Mouse (Mus musculus): Measurements from ENCODE around the gene Ppp1cc.
"Not testable (repeated sequence)": the region's sequence is repeated elsewhere in the genome, so short reads cannot be mapped to it uniquely, and the experiment has no call there.

Ppp1cc gene

DNA sequence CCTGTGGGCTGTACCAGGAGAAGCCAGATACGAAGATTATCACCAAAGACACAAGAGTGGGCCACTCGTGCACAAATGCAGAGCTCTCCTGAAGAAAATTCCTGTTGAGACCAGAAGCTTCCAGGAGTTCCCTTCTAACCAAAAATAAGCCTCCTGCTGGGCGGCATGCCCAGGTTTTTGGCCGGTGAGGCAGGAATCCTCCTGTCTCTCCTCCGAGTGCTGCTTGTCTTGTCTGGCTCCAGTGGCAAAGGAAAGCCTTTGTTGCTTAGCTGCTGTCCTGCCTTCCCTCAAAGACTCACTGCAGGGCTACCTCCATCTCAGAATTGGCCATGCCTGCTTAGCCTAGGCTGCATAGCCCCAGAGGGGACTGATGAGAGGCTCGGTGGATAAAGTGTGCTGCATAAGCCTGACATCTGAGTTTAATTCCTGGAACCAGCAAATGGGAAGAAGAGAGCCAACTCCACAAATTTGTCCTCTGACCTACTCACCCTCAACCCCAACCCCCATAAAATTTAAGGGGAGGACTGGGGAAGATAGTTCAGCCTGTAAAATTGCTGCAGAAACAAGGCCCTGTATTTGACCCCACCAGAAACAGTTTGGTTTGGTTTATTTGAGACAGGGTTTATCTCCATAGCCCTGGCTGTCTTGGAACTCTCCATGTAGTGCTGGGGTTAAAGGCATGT lies 7.3 kb downstream of the Ppp1cc start:
- no peak for DNase-seq (ENCODE audit: low spot score)

DNA sequence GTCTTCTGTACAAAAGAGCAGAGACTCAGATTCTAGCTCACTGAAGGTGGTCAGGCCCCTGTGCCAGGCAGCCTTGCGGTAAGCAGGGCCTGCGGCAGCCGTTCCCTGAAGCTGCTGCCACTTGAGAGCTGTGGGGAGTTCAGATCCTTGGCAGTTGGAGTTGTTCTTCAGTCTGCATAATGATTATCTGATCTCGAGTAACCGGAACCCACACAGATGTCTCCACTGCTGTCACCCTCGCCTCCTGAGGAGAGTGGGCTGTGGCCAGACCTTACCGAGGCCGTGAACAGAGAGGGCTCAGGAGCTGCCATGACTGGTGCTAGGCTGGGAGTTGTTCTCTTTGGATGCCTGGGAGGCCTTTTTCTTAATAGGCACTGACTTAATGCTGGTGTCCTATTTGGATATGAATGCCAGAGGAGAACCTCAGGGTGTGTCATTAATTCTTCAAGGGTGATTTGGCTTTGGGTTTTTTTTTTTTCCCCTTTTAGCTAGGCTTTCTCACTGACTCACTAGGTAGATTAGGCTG lies 8.6 kb downstream of the Ppp1cc start:
- DNase-seq (ENCODE audit: low spot score): no peak

DNA sequence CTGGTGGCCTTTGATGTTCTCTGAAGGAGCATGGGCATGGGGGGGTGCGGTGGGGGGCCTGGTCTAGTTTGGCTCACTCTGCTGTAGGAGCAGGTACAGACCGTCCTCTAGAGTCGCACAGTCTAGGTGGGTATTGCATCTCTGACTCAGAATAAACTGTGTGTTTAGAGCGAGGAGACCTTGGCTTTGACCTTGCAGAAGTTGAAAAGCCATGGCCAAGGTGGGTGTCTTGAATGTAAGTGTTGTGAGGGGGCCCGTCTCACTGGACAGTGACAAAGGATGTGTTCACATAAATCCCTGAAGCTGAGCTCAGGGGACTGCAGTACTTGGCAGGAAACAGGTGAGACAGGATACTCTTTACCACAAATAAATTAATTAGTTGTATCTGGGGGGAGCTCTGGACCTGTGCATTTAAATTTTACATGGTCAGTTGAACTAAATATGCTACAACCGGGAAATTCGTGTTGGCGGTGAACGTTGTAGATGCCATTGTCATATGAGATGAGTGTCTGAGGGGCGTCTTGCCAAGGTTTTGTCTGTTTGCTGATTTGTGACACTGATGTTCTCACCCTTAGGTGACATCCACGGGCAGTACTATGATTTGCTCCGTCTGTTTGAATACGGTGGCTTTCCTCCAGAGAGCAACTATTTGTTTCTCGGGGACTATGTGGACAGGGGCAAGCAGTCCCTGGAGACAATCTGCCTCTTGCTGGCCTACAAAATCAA lies 10.4 kb downstream of the Ppp1cc start:
- no peak for DNase-seq (ENCODE audit: low spot score)

DNA sequence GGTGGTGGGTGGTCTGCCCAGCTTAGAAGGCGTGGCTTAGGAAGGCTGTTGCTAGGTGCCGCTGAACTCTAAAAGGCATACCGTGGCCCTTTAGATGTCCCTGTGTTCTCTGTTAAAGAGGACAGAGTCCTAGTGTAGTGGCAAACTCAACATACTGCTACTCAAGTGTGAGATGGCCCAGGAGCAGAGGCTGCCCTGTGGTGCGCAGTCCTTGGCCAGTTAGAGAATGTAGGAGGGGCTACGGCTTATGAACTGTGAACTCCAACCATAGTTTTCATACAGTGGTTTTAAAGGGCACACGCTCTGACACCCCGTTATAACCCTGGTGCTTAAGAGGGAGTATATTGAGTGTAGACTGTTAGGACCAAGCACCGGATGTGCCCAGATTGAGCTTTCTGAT lies 13.0 kb downstream of the Ppp1cc start:
- DNase-seq (ENCODE audit: low spot score): no peak

DNA sequence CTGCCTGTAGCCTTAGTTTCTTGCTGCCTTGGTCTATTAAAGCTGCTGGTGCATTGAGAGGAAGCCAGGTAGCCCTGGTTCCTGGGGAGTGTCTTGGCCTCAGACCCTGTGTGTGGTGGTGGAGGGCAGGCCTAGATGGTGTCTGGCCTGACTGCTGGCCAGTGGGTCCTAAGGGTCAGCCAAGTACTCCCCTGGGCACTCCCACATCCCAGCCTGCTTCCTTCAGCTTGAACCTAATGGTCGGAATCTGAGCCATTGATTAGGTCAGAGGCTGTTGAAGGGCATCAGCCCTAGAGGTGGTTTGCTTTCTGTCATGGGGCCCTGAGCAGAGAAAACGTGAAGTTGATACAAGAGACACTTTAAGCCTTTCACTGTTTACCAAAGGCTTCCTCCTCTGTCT lies 17.3 kb downstream of the Ppp1cc start:
- no peak for DNase-seq (ENCODE audit: low spot score)

DNA sequence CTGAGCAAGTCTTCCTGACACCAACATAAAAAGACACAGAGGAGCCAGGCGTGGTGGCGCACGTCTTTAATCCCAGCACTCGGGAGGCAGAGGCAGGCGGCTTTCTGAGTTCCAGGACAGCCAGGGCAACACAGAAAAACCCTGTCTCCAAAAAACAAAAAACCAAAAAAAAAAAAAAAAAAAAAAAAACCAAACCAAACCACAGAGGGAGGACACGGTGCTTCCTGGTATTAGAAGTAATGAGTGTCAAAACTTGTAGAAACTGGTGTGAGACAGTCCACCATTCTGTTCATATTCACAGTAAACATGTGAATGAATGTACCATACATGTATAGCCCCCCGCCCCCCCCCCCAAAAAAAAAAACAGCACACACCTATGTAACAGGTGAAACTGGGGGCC lies 17.9 kb downstream of the Ppp1cc start:
- DNase-seq (ENCODE audit: low spot score): no peak

DNA sequence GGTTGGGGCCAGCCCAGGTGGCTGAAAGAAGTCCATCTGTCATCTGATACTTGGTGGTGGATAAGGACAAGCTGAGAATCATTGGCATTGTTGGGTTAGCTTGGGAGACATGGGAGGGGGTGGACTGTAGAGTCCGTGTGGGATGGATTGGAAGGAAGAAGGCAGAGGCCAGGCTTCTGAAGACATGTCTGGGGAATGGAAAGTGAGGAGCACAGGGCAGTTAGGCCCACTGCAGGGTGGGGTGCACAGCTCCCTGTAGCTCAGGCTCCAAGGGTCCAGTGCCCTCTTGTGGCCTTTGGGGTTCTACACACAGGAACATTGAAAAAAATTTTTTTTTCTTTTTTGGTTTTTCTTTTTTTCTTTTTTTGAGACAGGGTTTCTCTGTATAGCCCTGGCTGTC lies 18.3 kb downstream of the Ppp1cc start:
- peak; percentile 68 for DNase-seq (ENCODE audit: low spot score)

DNA sequence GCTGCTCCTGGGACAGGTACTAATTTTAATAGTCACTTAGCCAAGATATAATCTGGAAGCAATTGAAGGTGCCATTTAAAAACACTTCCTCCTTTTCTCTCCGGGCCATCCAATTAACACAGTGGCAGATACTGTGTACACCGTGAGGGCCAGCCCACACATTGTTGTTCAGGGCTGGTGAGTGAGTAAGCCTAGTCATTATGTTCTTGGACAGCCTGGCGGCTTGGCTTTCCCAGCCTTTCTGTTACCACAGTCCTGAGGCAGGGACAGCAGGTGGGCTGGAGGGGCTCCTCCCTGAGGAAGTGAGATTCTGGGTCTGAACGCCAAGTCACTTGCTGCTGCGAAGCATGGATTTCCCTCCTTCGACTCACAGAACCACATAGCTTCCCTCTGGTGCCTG lies 21.6 kb downstream of the Ppp1cc start:
- no peak for DNase-seq (ENCODE audit: low spot score)

DNA sequence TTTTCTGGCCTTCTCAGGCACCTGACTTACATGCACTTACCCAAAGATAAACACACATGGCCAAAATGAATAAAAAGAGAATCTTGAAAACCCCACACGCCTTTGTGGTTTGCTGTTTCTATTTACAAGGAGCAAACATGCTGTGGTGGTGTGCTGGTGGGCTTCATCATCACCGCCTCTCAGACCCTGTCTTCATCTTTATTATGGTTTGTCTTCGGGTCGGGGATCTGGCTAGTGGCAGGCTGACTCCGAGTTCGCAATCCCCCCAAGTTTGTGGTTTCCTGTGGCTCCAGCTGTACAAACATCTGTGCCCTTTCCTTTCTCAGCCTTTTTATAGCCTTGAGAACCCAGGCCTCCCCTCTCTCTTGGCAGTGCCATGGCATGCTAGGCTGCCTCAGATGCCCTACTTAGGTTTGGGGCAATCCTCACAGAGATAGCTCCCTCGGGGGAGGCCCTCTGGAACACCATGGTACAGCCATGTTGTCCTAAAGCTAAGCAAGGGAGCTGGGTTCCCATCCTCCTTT lies 26.3 kb downstream of the Ppp1cc start:
- no peak for DNase-seq (ENCODE audit: low spot score)

DNA sequence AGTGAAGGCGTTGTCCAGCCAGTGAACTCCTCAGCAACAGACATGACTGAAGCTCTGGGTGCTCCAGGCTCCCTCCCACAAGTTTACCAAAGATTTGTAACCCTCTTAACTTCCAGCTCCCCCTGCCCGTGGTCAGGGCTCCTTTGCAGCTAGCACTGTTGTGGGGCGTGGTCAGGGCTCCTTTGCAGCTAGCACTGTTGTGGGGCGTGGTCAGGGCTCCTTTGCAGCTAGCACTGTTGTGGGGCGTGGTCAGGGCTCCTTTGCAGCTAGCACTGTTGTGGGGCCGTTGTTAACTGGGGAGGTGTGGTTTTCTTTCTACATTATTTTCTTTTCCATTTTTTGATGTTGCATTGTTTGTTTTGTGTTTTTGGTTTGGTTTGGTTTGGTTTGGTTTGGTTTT lies 26.8 kb downstream of the Ppp1cc start:
- DNase-seq (ENCODE audit: low spot score): not testable (repeated sequence)

DNA sequence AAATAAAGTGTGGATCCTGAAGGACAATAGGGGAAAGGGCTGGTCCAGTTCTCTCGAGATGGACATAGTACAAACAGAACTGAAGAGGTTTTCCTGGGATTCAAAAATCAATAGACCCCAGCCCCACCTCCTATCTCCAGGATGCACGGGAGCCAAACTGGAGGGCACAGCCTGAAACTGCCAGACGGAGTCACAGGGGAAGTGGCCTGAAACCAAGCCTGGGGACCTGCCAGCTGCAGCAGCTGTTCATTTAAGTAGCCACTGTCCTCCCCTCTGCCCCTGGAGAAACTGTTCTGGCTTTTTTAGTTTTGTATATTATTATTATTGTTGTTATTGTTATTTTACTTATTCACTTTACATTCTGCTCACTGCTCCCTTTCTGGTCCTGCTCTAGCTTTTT lies 31.0 kb downstream of the Ppp1cc start:
- DNase-seq (ENCODE audit: low spot score): no peak

DNA sequence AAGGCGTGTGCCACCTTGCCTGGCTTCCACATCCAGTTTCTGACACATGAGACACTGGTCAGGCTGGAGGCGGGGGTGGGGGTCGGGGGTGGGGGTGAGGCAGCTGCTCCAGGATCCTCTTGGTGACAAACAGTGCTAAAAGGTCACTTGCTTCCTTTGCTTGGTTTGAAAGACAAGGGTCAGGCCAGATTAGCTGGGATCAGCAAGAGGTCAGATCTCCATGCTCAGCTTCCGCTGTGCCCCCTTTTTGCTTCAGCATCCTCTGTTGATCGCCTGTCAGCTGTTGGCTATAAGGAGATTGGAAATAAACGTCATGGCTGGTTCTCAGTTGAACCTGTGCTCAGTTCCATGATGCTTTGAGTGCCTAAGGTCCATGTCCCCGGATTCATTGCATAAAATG lies 32.4 kb downstream of the Ppp1cc start:
- DNase-seq (ENCODE audit: low spot score): no peak

DNA sequence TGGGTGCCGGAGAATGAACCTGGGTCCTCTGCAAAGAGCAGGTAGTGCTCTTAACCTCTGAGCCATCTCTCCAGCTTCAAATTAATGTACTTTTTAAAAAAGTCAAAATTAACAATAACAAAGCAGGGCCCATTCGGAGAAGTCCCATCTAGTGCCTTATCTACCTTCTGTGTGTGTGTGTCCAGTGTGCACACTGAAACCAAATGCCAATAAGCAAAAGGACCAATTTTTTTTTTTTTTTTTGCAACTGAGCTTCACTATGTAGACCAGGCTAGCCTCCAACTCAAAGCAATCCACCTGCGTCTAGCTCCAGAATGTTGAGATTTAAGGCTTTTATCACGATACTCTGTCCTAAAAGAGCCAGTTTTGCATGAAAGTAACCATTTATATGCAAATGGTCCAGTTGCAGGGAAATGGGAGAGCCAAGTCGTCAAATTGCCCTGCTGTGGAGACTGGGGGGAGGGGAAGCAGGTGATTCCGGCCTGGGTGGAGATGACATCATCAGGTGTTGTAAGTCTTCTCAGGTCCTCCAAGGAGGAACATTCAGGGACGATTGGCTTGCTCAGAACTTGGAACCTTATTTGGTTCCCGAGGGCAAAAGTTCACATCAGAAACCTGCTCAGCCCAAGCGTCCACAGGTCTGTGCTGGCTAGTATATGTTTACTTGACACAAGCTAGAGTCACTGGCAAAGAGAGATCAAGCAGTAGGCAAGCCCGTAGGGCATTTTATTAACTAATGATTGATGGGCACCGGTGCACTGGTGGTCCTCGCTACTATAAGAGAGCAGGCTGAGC lies 33.4 kb downstream of the Ppp1cc start:
- DNase-seq (ENCODE audit: low spot score): no peak

DNA sequence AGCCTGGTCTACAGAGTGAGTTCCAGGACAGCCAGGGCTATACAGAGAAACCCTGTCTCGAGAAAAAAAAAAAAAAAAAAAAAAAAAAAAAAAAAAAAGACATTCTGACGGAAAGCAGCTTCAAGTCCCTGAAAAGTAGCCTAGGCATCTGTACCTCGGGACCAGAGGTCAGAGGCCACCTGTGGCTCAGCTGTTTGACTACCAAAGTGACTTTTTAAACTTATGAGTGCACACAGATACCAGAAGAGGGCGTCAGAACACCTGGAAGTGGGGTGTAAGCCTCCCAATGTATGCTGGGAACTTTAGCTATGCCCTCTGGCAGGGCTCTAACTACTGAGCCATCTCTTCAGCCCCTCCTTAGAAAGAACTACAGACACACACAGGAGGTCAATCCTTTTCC lies 34.3 kb downstream of the Ppp1cc start:
- no peak for DNase-seq (ENCODE audit: low spot score)

DNA sequence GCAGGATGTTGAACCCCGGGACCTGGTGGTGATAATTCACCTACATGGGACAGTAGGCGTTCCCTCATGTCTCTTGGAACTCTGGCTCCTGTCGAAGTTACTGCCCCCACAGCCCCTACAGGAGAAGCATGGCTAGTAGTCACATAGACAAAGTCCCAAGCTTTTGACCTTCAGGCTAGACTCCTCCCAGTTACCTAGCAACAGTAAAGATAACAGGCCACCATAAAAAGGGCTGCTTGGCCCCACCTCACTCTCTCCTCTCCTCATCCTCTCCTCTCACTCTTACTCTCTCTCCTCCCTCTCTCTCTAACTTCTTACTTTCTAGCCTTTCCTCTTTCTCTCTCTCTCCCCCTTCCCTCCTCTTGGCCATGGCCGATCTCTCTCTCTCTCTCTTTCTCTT lies 42.8 kb downstream of the Ppp1cc start:
- DNase-seq (ENCODE audit: low spot score): no peak

DNA sequence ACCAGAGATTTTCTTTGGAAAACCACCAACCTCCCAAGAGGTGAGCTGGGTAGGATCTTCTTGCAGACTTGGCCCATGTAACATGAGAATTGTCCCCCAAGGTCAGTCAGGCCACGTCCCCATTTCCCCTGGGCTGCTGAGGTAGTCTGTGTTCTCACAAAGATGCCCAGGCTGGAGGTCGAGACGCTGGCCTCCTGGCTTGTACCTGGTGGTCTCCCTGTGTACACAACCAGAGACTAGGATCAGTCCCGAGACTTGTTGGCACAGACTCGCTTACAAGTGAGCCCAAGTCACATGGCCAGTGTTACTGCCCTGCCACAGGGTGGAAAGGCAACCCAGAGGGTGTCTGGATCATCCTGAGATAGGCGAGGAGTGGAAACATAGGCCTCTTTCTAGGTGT lies 43.8 kb downstream of the Ppp1cc start:
- DNase-seq (ENCODE audit: low spot score): no peak

DNA sequence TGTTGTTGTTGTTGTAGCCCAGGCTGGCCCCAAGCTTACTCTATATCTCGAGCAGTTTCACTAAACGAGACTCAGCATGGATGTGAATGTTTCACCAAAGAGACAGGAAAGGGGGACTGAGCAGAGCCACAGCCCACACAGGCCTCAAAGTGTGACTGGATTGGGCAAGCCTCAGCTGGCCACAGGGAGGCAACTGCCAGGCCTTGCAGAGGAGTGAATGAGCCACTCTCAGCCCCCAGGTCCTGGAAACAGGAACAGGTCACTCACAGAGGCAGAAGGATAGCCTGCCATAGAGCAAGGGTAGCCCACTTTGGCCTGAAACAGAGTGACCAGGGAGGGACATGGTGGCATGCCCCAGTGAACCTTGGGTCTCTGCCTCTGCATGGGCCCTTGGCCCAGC lies 46.1 kb downstream of the Ppp1cc start:
- DNase-seq (ENCODE audit: low spot score): no peak

DNA sequence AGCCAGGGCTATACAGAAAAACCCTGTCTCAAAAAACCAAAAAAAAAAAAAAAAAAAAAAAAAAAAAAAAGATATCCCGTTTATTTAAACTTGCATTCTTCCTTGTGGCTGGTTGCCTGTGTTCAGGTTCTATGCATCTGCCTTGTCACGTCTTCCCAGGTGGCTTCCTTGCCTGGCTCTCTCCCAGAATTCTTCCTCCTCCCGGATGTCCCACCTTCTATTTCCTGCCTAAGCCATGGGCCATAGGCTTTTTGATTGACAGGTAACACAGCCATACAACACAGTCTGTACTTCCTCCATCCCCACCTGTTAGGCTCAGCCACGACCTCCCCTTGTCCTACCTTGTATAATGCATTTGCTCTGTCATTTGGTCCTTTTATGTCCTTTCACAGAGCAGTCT lies 48.4 kb downstream of the Ppp1cc start, which contains the start of gene Hvcn1:
Gene Hvcn1, plus strand, starts transcription at position 330 of the 400 bp plus-strand sequence.
- DNase-seq (ENCODE audit: low spot score): no peak

DNA sequence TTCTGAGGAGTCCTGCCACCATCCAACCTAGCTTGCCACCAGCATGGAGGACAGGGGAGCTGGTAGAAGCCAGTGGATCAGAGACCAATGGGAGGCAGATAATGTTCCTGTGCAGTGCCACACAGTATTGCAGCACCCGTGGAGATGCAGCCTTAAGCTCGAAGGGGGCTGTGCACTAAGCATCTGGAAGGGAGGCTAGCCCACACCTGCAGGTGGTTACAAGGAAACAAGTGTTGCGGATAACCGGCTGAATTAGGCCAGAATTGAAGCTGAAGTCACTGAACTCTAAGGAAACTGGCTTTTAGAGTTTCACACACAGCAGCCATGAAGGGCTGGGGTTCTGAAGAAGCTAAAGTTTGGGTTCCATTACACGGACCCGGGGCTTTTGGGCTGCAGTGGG lies 50.8 kb downstream of the Ppp1cc start:
- DNase-seq (ENCODE audit: low spot score): no peak

DNA sequence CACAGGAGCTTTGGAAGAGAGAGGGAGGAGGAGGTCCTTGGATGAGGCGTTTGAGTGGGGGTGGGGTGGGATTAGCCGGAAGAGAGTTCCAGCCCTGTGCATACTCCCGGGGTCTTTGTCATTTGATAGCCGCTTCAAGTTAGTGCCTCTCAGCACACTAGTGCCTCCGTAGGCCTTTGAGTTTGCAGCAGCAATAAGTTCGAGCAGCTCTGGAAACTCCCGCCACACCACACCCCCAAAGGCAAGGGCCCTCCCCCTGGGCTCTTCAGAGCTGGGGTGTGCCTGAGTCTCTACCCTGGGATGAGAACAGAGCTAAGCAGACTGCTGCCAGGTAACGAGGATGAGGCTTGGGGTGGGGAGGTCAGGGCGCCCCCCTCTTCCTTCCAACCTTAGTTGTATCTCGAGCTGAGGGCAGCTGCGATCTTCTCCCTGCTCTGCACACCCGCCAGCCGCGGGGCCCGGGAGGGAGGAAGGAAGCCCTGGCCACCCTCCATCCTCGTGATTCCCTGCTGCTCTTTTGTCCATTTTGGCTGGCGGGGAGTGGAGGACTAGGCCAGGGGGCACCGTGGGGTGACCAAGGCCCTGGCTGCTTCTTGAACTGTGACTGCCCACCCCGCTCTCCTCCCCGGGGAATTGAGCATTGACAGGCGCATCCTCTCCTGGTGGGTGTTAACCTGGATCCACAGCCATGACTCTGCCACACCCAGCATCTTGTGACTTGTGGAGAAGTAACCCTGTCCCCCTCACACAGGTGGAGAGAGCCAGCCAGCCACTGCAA lies 51.7 kb downstream of the Ppp1cc start:
- DNase-seq (ENCODE audit: low spot score): peak; percentile 91

DNA sequence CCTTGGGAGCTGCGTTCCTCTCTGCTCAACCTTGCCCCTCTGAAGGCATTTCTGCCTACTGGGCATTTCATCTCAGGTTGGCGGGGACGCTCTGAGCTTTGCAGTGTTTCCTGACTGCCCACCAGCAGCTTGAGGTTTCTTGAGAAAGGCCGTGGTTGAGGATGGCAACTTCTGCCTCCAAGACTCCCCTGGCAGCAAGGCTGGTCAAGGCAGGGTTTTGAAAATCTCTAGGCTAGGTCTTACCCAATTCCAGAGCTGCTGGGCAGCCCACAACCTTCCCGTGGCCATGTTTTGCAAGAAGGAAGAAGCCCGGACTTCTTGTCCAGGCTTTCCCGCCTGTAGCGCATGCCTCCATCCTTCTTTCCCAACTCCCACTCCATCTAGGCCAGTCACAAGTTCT lies 52.8 kb downstream of the Ppp1cc start:
- no peak for DNase-seq (ENCODE audit: low spot score)

DNA sequence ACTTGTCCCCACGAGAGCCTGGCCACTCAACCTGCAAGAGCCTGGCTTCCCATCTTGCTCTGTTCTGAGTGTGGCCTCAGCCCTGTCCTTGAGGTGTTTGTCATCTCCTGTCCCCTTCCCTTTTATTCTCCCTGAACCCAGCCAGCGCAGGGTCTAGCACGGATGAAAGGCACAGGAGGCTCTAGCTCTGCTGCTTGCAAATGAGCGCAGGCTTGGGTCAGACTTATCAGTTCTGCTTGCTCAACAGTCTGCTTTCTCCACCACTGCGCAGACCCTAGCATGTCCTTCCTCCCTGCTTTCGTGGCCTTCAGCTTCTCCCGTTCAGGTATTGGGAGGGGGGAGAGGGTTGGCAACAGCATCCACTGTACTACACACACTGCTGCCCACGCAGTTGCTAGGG lies 54.0 kb downstream of the Ppp1cc start:
- no peak for DNase-seq (ENCODE audit: low spot score)
